Mouse (Mus musculus) right cerebral cortex, postnatal 4 days (tissue): ENCODE measurements around the gene Erf.

ENCODE experiments used
- DNase-seq: peaks from one replicate; pipeline ENCODE4 v3.0.0-alpha.2; 2022

Gene Erf

GRCm38 (mm10) chr7:25205355-25206093 lies 45.0 kb downstream of the Erf start:
- DNase-seq = no peak

GRCm38 (mm10) chr7:25203624-25204023 lies 46.9 kb downstream of the Erf start:
- DNase-seq = no peak

DNA sequence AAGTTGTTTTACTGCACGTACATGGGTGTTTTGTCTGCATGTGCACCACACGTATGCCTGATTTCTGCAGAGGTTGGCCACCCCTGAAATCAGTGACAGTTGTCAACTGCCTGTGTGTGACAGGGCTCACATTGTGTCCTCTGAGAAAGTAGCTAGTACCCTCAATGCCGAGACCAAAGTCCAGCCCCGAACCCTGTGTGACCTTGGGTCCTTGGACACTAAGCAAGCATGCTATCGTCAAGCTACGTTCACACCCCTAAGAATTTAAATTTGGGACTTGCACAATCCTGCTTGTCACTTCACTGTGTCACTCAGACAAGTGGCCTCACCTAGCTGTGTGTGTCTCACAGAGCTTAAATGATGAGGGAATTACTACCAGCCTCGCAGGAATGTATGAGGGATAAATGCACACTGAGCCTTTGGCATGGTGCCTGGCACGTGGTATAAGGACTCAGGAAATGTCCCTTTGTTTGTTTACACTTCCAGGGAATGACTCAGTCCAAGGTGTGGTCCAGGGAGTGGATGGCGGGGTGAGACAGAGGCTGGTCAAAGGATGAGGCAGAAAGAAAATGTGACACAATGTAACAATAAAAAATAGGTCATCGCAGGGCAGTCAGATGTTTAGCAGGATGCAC lies 53.1 kb downstream of the Erf start:
- no peak for DNase-seq

DNA sequence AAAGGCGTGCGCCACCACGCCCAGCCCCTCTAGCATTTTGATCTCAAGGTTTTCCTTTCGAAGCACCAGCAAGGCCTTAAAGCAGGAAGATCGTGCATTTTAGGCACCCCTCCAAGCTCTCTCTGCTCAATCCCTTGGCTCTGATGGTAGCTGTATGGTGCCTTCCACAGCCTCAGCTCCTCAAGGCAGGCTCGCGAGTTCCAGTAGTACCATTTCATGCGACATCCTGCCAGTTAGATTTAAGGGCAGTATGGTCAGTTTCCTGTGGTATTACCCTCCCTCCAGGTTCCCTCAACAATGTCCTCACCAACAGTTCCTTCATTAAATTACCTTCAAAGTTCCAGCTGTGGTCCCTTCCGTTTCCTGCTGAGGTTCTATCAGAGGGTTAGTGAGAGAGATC lies 54.5 kb downstream of the Erf start:
- DNase-seq = no peak

GRCm38 (mm10) chr7:25195148-25195547 lies 55.4 kb downstream of the Erf start:
- DNase-seq = no peak
